Mouse (Mus musculus): ENCODE measurements around the gene Elavl3.

The Elavl3 gene

GRCm38 (mm10) chr9:22024592-22024991, 27.2 kb downstream of the Elavl3 start:
- in situ Hi-C loops (cut with MboI; ENCODE audit: unreplicated experiment in 2 of 2): no loop called here

GRCm38 (mm10) chr9:22017208-22017825, 34.5 kb downstream of the Elavl3 start:
- in situ Hi-C loops (cut with MboI; ENCODE audit: unreplicated experiment in 2 of 2): no loop called here

GRCm38 (mm10) chr9:22016245-22016644, 35.6 kb downstream of the Elavl3 start:
- in situ Hi-C loops (cut with MboI; ENCODE audit: unreplicated experiment in 2 of 2): no loop called here

GRCm38 (mm10) chr9:22012731-22013130, 39.1 kb downstream of the Elavl3 start:
- in situ Hi-C loops (cut with MboI; ENCODE audit: unreplicated experiment in 2 of 2): no loop called here

- in situ Hi-C loops (cut with MboI; ENCODE audit: unreplicated experiment in 2 of 2): no loop called here
Observed at GRCm38 (mm10) chr9:22011055-22011454, 40.8 kb downstream of the Elavl3 start.

GRCm38 (mm10) chr9:22004546-22004945, 47.3 kb downstream of the Elavl3 start:
- in situ Hi-C loops (cut with MboI; ENCODE audit: unreplicated experiment in 2 of 2): no loop called here

GRCm38 (mm10) chr9:22003163-22003554, 48.7 kb downstream of the Elavl3 start:
- in situ Hi-C loops (cut with MboI; ENCODE audit: unreplicated experiment in 2 of 2): no loop called here

- in situ Hi-C loops (cut with MboI; ENCODE audit: unreplicated experiment in 2 of 2): no loop called here
Observed at GRCm38 (mm10) chr9:22002194-22003162, 49.3 kb downstream of the Elavl3 start, which contains the start of the genes Ccdc151 and Prkcsh. TSS of gene Ccdc151 (minus strand) at chr9:22002634. TSS of gene Prkcsh (plus strand) at chr9:22002806.

- in situ Hi-C loops (cut with MboI; ENCODE audit: unreplicated experiment in 2 of 2): no loop called here
Observed at GRCm38 (mm10) chr9:22001633-22002032, 50.2 kb downstream of the Elavl3 start.

- in situ Hi-C loops (cut with MboI; ENCODE audit: unreplicated experiment in 2 of 2): no loop called here
Observed at GRCm38 (mm10) chr9:22000296-22000695, 51.5 kb downstream of the Elavl3 start.

GRCm38 (mm10) chr9:21996178-21996867, 55.5 kb downstream of the Elavl3 start:
- in situ Hi-C loops (cut with MboI; ENCODE audit: unreplicated experiment in 2 of 2): no loop called here

GRCm38 (mm10) chr9:21992227-21992626, 59.6 kb downstream of the Elavl3 start:
- in situ Hi-C loops (cut with MboI; ENCODE audit: unreplicated experiment in 2 of 2): no loop called here

GRCm38 (mm10) chr9:21989230-21990110, 62.4 kb downstream of the Elavl3 start, which contains the start of gene Rgl3:
TSS of gene Rgl3 (minus strand) at chr9:21989446.
- in situ Hi-C loops (cut with MboI; ENCODE audit: unreplicated experiment in 2 of 2): no loop called here

- in situ Hi-C loops (cut with MboI; ENCODE audit: unreplicated experiment in 2 of 2): no loop called here
Observed at GRCm38 (mm10) chr9:21988421-21989101, 63.3 kb downstream of the Elavl3 start.

- in situ Hi-C loops (cut with MboI; ENCODE audit: unreplicated experiment in 2 of 2): no loop called here
Observed at GRCm38 (mm10) chr9:21987592-21988342, 64.1 kb downstream of the Elavl3 start.

GRCm38 (mm10) chr9:21983911-21984310, 67.9 kb downstream of the Elavl3 start:
- in situ Hi-C loops (cut with MboI; ENCODE audit: unreplicated experiment in 2 of 2): no loop called here

GRCm38 (mm10) chr9:21978398-21979128, 73.3 kb downstream of the Elavl3 start:
- in situ Hi-C loops (cut with MboI; ENCODE audit: unreplicated experiment in 2 of 2): loop anchor here (5.0 to 10.0 kb wide), 6 partner anchors 79 to 436 kb away; partner anchors contain the start of genes 9530077C05Rik (in 1 of the 2), Pigyl (in 1 of the 2) and Zfp809 (in 1 of the 2)

- in situ Hi-C loops (cut with MboI; ENCODE audit: unreplicated experiment in 2 of 2): loop anchor here (5.0 to 10.0 kb wide), 6 partner anchors 79 to 437 kb away; partner anchors contain the start of genes 9530077C05Rik (in 1 of the 2), Pigyl (in 1 of the 2) and Zfp809 (in 1 of the 2)
Observed at GRCm38 (mm10) chr9:21977972-21978371, 73.9 kb downstream of the Elavl3 start.

Data from v-Abl transformed pro-B cells (cell line).